In genomic region chr10:115551069-115551468, GRCm38 (mm10) we compare ENCODE assay signal across 41 mouse cellular contexts. TPM values are rescaled to one million over a fixed set of nuclear protein-coding genes. Genes with fewer than 3 reads are reported as not detected.
"Had no signal": no experiment of that assay in that cellular context is flagged by ENCODE, and none has a peak within 500 bp of the region (broad histone marks: within the 10 kb centered on the region; RNA-seq: fewer than 3 reads in every experiment).

No protein-coding gene starts in this region.

- H3K27ac ChIP-seq: left cerebral cortex, adult 2 months; limb, embryonic 10.5 days; limb, embryonic 12.5 days; limb, embryonic 13.5 days; limb, embryonic 15.5 days; liver, embryonic 12.5 days; liver, embryonic 13.5 days; liver, embryonic 14.5 days; liver, embryonic 15.5 days; lung, embryonic 15.5 days; macrophage; midbrain, embryonic 10.5 days; midbrain, embryonic 12.5 days; midbrain, embryonic 13.5 days; midbrain, embryonic 15.5 days had no signal

- H3K27me3 ChIP-seq: limb, embryonic 12.5 days; limb, embryonic 13.5 days; limb, embryonic 15.5 days; liver, embryonic 12.5 days; liver, embryonic 13.5 days; liver, embryonic 15.5 days; lung, embryonic 15.5 days; megakaryocyte, embryonic 14.5 days; midbrain, embryonic 12.5 days; midbrain, embryonic 15.5 days had no signal

- H3K4me3 ChIP-seq: left cerebral cortex, adult 2 months; limb, embryonic 10.5 days; limb, embryonic 12.5 days; limb, embryonic 13.5 days; limb, embryonic 15.5 days; liver, embryonic 12.5 days; liver, embryonic 13.5 days; liver, embryonic 15.5 days; lung, embryonic 15.5 days; megakaryocyte, embryonic 14.5 days; midbrain, embryonic 10.5 days; midbrain, embryonic 12.5 days; midbrain, embryonic 13.5 days; midbrain, embryonic 15.5 days; myocyte had no signal

- H3K9me3 ChIP-seq: limb, embryonic 10.5 days; limb, embryonic 12.5 days; limb, embryonic 13.5 days; limb, embryonic 15.5 days; liver, embryonic 12.5 days; liver, embryonic 13.5 days; liver, embryonic 15.5 days; lung, embryonic 15.5 days; midbrain, embryonic 10.5 days; midbrain, embryonic 12.5 days; midbrain, embryonic 13.5 days; midbrain, embryonic 15.5 days had no signal

- H3K4me1 ChIP-seq: limb, embryonic 13.5 days; liver, embryonic 12.5 days; liver, embryonic 13.5 days; liver, embryonic 15.5 days; lung, embryonic 15.5 days; megakaryocyte, embryonic 14.5 days; midbrain, embryonic 12.5 days; midbrain, embryonic 13.5 days; midbrain, embryonic 15.5 days had no signal

- H3K9ac ChIP-seq: limb, embryonic 12.5 days; limb, embryonic 13.5 days; limb, embryonic 15.5 days; liver, embryonic 12.5 days; liver, embryonic 13.5 days; liver, embryonic 14.5 days; liver, embryonic 15.5 days; liver, postnatal 0 days; lung, embryonic 14.5 days; lung, embryonic 15.5 days; midbrain, embryonic 12.5 days; midbrain, embryonic 13.5 days; midbrain, embryonic 15.5 days had no signal

- H3K4me2 ChIP-seq: limb, embryonic 12.5 days; limb, embryonic 13.5 days; limb, embryonic 15.5 days; liver, embryonic 11.5 days; liver, embryonic 12.5 days; liver, embryonic 13.5 days; liver, embryonic 15.5 days; lung, embryonic 14.5 days; lung, embryonic 15.5 days; midbrain, embryonic 12.5 days; midbrain, embryonic 13.5 days; midbrain, embryonic 15.5 days had no signal

- H3K36me3 ChIP-seq: limb, embryonic 10.5 days; limb, embryonic 12.5 days; limb, embryonic 13.5 days; limb, embryonic 15.5 days; liver, embryonic 12.5 days; liver, embryonic 13.5 days; liver, embryonic 15.5 days; lung, embryonic 15.5 days; midbrain, embryonic 10.5 days; midbrain, embryonic 12.5 days; midbrain, embryonic 13.5 days; midbrain, embryonic 15.5 days had no signal

- DNase-seq: left cerebral cortex, postnatal 4 days; liver; liver, embryonic 13.5 days; liver, postnatal 0 days; lung, adult 18-20 months; lung, adult 2 months; lung, embryonic 14.5 days; lung, postnatal 10 days; lung, postnatal 14 days; lung, postnatal 36 days; lung, postnatal 4 days; midbrain, embryonic 14.5 days had no signal

- ATAC-seq: liver, embryonic 12.5 days; liver, postnatal 0 days; lung, postnatal 0 days; midbrain, embryonic 13.5 days; midbrain, embryonic 15.5 days had no signal

RNA-seq across cellular contexts. Expression of gene A930009A15Rik, which starts 18.7 kb away (rescaled TPM):
- total RNA-seq: liver, adult 2 months; megakaryocyte progenitor cell, adult 5-6 weeks; megakaryocyte, adult 5-6 weeks; megakaryocyte-erythroid progenitor cell, adult 5-6 weeks; midbrain, postnatal 0 days; monocyte, adult 5-6 weeks had no signal
- polyA plus RNA-seq: limb, embryonic 10.5 days; limb, embryonic 11.5 days; limb, embryonic 12.5 days; limb, embryonic 13.5 days; limb, embryonic 14.5 days; limb, embryonic 15.5 days; liver, adult 2 months; liver, embryonic 11.5 days; liver, embryonic 12.5 days; liver, embryonic 13.5 days; liver, embryonic 14.5 days; liver, embryonic 15.5 days; liver, embryonic 16.5 days; lung, adult 2 months; lung, embryonic 14.5 days; lung, embryonic 15.5 days; lung, embryonic 16.5 days; lung, postnatal 0 days; macrophage; myocyte; neural tube, embryonic 11.5 days had no signal

RNA-seq across cellular contexts. Expression of gene Lgr5, which starts 36.5 kb away (rescaled TPM):
- total RNA-seq: megakaryocyte progenitor cell, adult 5-6 weeks; monocyte, adult 5-6 weeks had no signal
- polyA plus RNA-seq: macrophage had no signal
